Mouse (Mus musculus) hindbrain, postnatal 0 days (tissue): ENCODE measurements around the gene Pcgf1. TPM values are rescaled to one million over a fixed set of nuclear protein-coding genes. Genes with fewer than 3 reads are reported as not detected.

Experiments used
- ATAC-seq: fragments of 200-750 bp; cut with Nextera tagmentation; 2 replicates; pipeline ENCODE4 v1.8.0; 2017; ENCODE audit warnings: mild to moderate bottlenecking, moderate TSS enrichment, moderate library complexity
- DNase-seq: peaks from one replicate; pipeline ENCODE4 v3.0.0-alpha.2; 2015; ENCODE audit warnings: low spot score
- H3K27ac ChIP-seq: fragments of 300-500 bp; sonication (generic); 2 replicates; pipeline ENCODE4 v1.5.1; 2014; ENCODE audit warnings: mild to moderate bottlenecking
- H3K27me3 ChIP-seq: fragments of 300-500 bp; sonication (generic); 2 replicates; pipeline ENCODE4 v1.6.1; 2014; ENCODE audit warnings: low read length, mixed read lengths; ENCODE audit not compliant: insufficient read depth
- H3K36me3 ChIP-seq: fragments of 300-500 bp; sonication (generic); 2 replicates; pipeline ENCODE4 v1.6.1; 2014; ENCODE audit warnings: low read length, mixed read lengths; ENCODE audit not compliant: insufficient read depth
- H3K4me1 ChIP-seq: fragments of 300-500 bp; sonication (generic); 2 replicates; pipeline ENCODE4 v1.6.1; 2014; ENCODE audit warnings: antibody characterized with exemption, low read length, mixed read lengths; ENCODE audit not compliant: insufficient read depth
- H3K4me2 ChIP-seq: fragments of 300-500 bp; sonication (generic); 2 replicates; pipeline ENCODE4 v1.6.1; 2014; ENCODE audit warnings: low read depth, mild to moderate bottlenecking, low read length, moderate library complexity, mixed read lengths
- H3K4me3 ChIP-seq: fragments of 300-500 bp; sonication (generic); 2 replicates; pipeline ENCODE4 v1.5.1; 2014; ENCODE audit warnings: low read length
- H3K9ac ChIP-seq: fragments of 300-500 bp; sonication (generic); replicated peaks from 2 replicates; pipeline ENCODE4 v1.6.1; 2014; ENCODE audit warnings: mild to moderate bottlenecking, low read length, moderate library complexity, mixed read lengths
- H3K9me3 ChIP-seq: fragments of 300-500 bp; sonication (generic); 2 replicates; pipeline ENCODE4 v1.6.1; 2016; ENCODE audit warnings: low read length, mixed read lengths
- CTCF ChIP-seq: IDR thresholded peaks from 2 replicates; pipeline ENCODE4 v1.5.1; 2016; ENCODE audit warnings: antibody characterized with exemption, control low read depth, low read depth
- WGBS: fragments of 180-500 bp; shearing (Covaris S2); extraction: QIAGEN DNeasy Blood & Tissue Kit; methylation state at CpG from one replicate; pipeline ENCODE4 v1.1.7; 2014; 5-methylcytosine and 5-hydroxymethylcytosine counted together
- polyA plus RNA-seq: library from polyadenylated mRNA; unstranded; fragments of >200 nt; fragmentation: Nextera tagmentation; extraction: Ambion mirVana; gene quantifications from 2 replicates; pipeline ENCODE4 v1.2.1, GENCODE M21; 2015
- total RNA-seq: library from RNA; depleted of rRNA; stranded (reverse); fragments of >200 nt; gene quantifications from 2 replicates; pipeline ENCODE4 v1.2.3, GENCODE M21; 2014

Gene Pcgf1
- total and polyA plus RNA-seq, 2 experiments from 2014 or later = 11.0 to 27.8 TPM

- Histone ChIP-seq H3K9ac (0 out of 2 replicates have a peak overlapping the region, but pooled peaks have one; percentile 17), H3K27ac (no peak overlapping the region), H3K36me3 (0 out of 2 replicates have a peak, but pooled peaks cover 9% of the 10 kb centered on the region), H3K4me2 (no peak overlapping the region), H3K4me1 (peaks cover 20% of the 10 kb centered on the region), H3K4me3 (no peak overlapping the region), H3K9me3 (no peaks in the 10 kb centered on the region), H3K27me3 (no peaks in the 10 kb centered on the region)
- ATAC-seq (no peak), DNase-seq (no peak)
- WGBS = 89% methylated on average over 4 of the region's 4 CpGs
- TF ChIP-seq CTCF = no peak
Observed at GRCm38 (mm10) chr6:83117165-83117438, 39.4 kb downstream of the Pcgf1 start.

DNA sequence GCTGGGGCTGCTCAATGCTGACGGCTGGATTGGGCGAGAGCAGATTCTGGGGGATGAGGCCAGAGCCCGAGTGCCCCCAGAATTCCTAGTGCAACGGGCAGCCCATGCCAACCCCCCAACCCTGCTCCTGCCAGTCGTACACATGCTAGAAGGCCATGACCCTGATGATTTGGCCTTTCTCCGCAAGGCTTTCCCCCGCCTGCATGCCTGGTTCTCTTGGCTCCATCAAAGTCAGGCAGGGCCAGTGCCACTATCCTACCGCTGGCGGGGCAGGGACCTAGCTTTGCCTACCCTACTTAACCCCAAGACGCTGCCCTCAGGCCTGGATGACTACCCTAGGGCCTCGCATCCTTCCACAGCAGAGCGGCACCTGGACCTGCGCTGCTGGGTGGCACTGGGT, 39.9 kb downstream of the Pcgf1 start:
- no peak overlapping the region for H3K4me3 ChIP-seq
- DNase-seq (no peak), ATAC-seq (no peak)
- no peak for TF ChIP-seq CTCF
- no peaks in the 10 kb centered on the region for H3K27me3 ChIP-seq
- H3K4me2 ChIP-seq = no peak overlapping the region
- H3K27ac ChIP-seq = no peak overlapping the region
- peaks cover 25% of the 10 kb centered on the region for H3K4me1 ChIP-seq
- no peak overlapping the region for H3K9ac ChIP-seq
- 93% methylated on average over 13 of the region's 13 CpGs for WGBS
- no peaks in the 10 kb centered on the region for H3K9me3 ChIP-seq
- H3K36me3 ChIP-seq = 0 out of 2 replicates have a peak, but pooled peaks cover 9% of the 10 kb centered on the region

- 74% methylated on average over 11 of the region's 11 CpGs for whole genome bisulfite sequencing
- ATAC-seq (no peak), DNase-seq (no peak)
- H3K9ac ChIP-seq = no peak overlapping the region
- H3K4me1 ChIP-seq = peaks cover 25% of the 10 kb centered on the region
- H3K9me3 ChIP-seq = no peaks in the 10 kb centered on the region
- no peak overlapping the region for H3K27ac ChIP-seq
- 0 out of 2 replicates have a peak, but pooled peaks cover 9% of the 10 kb centered on the region for H3K36me3 ChIP-seq
- no peak for TF ChIP-seq CTCF
- no peak overlapping the region for H3K4me2 ChIP-seq
- H3K27me3 ChIP-seq = no peaks in the 10 kb centered on the region
- no peak overlapping the region for H3K4me3 ChIP-seq
Observed at GRCm38 (mm10) chr6:83118369-83118768, 40.7 kb downstream of the Pcgf1 start.

DNA sequence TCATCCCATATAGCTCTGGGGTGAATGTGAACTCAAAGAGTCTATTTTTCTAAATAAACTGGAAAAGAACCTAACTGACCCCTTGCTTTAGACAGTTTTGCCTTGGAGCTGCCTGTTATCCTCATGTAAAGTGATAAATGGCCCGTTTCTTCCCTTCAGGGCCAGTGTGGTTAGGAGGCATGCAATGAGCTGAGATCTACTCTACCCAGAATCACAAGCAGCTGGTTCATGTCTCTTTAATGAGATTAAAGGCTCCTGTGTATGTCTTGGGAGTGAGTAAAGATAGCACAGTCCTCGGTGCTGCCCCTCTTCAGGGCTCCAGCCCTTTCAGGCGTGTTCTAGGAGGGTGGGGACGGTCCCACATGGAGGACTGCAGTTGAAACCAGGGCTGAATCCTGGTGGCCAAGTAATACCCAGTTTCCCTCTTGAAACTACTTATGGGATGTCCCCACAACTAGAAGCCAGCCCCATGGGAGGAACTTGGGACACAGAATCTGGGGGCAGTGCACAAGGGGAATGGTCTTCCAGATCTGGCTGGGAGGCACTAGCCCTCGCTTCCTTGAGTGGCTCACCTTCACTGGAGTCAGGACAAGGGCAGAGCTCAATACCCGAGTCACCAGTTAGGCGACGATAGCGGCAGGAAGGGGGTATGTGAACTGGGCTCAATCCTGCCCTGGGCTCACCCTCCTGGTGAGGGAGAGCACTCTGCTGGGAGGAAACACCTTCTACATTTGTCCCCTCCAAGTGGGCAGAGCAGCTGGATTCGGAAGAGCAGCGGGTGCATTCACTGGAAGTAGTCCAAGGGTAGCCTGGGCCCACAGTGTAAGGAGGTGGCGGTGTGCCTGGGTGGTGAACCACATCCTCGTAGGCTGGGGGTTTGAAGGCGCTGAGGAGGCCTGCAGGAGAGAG, 41.4 kb downstream of the Pcgf1 start:
- Histone ChIP-seq H3K9me3 (no peaks in the 10 kb centered on the region), H3K9ac (no peak overlapping the region), H3K4me1 (peaks cover 26% of the 10 kb centered on the region), H3K36me3 (0 out of 2 replicates have a peak, but pooled peaks cover 9% of the 10 kb centered on the region), H3K27me3 (no peaks in the 10 kb centered on the region), H3K4me3 (no peak overlapping the region), H3K27ac (no peak overlapping the region), H3K4me2 (no peak overlapping the region)
- ATAC-seq (no peak), DNase-seq (no peak)
- no peak for TF ChIP-seq CTCF
- WGBS = 73% methylated on average over 14 of the region's 14 CpGs

DNA sequence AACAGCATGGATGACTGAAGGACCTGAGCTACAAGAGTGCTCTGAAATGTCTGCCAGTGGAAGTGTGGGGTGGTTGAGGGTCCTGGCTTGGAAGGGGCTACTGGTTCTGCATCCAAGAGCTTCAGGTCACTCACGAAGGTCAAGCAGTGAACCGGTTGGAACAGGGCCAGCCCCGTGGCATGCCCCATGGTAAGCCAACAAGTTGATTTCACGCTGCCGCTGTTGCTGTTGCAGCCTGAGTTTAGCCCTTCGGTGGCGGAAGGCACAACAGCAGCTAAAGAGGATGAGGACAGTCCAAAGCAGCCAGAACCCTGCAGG, 42.0 kb downstream of the Pcgf1 start:
- no peak overlapping the region for H3K4me3 ChIP-seq

GRCm38 (mm10) chr6:83120930-83121862, 43.5 kb downstream of the Pcgf1 start, which contains the start of gene Wbp1:
Gene Wbp1, minus strand, starts transcription at chr6:83121559.
- no peak; the same call in 1 of the 2 replicates for TF ChIP-seq CTCF
- peak within 1 kb of the TSS; percentile 98 for H3K4me2 ChIP-seq
- 0 out of 2 replicates have a peak, but pooled peaks cover 9% of the 10 kb centered on the region for H3K36me3 ChIP-seq
- no peaks in the 10 kb centered on the region for H3K9me3 ChIP-seq
- ATAC-seq (peak; percentile 96), DNase-seq (peak; percentile 97)
- WGBS = under 1% methylated on average over 38 of the region's 38 CpGs
- peak within 1 kb of the TSS; percentile 95 for H3K27ac ChIP-seq
- H3K27me3 ChIP-seq = no peaks in the 10 kb centered on the region
- peaks cover 28% of the 10 kb centered on the region for H3K4me1 ChIP-seq
- H3K4me3 ChIP-seq = peak within 1 kb of the TSS; percentile 74
- peak within 1 kb of the TSS; percentile 80 for H3K9ac ChIP-seq

More for the DNA sequence above, 42.0 kb downstream of the Pcgf1 start:
- Histone ChIP-seq H3K9me3 (no peaks in the 10 kb centered on the region), H3K27ac (no peak overlapping the region), H3K4me1 (peaks cover 31% of the 10 kb centered on the region), H3K36me3 (0 out of 2 replicates have a peak, but pooled peaks cover 9% of the 10 kb centered on the region), H3K9ac (0 out of 2 replicates have a peak overlapping the region, but pooled peaks have one; percentile 76), H3K27me3 (no peaks in the 10 kb centered on the region), H3K4me2 (peak overlapping the region; percentile 98; the same call in 1 of the 2 replicates)
- no peak for DNase-seq
- ATAC-seq = no peak
- TF ChIP-seq CTCF = no peak
- WGBS = 39% methylated on average over 7 of the region's 7 CpGs
